ENCODE assay signal across 13 mouse cellular contexts in genomic region chr16:6119472-6119871, GRCm38 (mm10).
"Had no signal": no experiment of that assay in that cellular context is flagged by ENCODE, and none has a peak within 500 bp of the region (broad histone marks: within the 10 kb centered on the region; RNA-seq: fewer than 3 reads in every experiment).

No protein-coding gene starts in this region.

- H3K36me3 ChIP-seq: limb, embryonic 13.5 days; midbrain, embryonic 13.5 days; neural tube, embryonic 15.5 days had no signal

- H3K9ac ChIP-seq: limb, embryonic 13.5 days; midbrain, embryonic 13.5 days; neural tube, embryonic 15.5 days had no signal

- H3K4me2 ChIP-seq: limb, embryonic 13.5 days; midbrain, embryonic 13.5 days; neural tube, embryonic 15.5 days had no signal

- H3K9me3 ChIP-seq: limb, embryonic 13.5 days; neural tube, embryonic 15.5 days had no signal

- H3K27me3 ChIP-seq: limb, embryonic 13.5 days; midbrain, embryonic 13.5 days; neural tube, embryonic 15.5 days had no signal

- H3K4me1 ChIP-seq: limb, embryonic 13.5 days; neural tube, embryonic 15.5 days had no signal

- H3K27ac ChIP-seq: limb, embryonic 13.5 days; midbrain, embryonic 13.5 days; neural tube, embryonic 15.5 days had no signal

- H3K4me3 ChIP-seq: limb, embryonic 13.5 days; midbrain, embryonic 13.5 days; myocyte; neural tube, embryonic 15.5 days had no signal

- DNase-seq: kidney, adult 18-20 months; kidney, postnatal 10 days; kidney, postnatal 4 days; left cerebral cortex, postnatal 4 days; lung, adult 18-20 months; right cerebral cortex, postnatal 4 days; spleen, adult 18-20 months; thymus, adult 18-20 months; thymus, postnatal 14 days had no signal

- ATAC-seq: midbrain, embryonic 13.5 days had no signal
